Mouse (Mus musculus): ENCODE data around the gene Fgfr2.

Fgfr2 gene

GRCm38 (mm10) chr7:131037083-131037482 lies 2086.1 kb downstream of the Fgfr2 start:
- in situ Hi-C loops (cut with MseI, MboI): no loop called here

- in situ Hi-C loops (cut with MseI, MboI): no loop called here
These were observed 2086.8 kb downstream of the Fgfr2 start for GRCm38 (mm10) chr7:131036396-131036795.

GRCm38 (mm10) chr7:131031755-131032154 lies 2091.4 kb downstream of the Fgfr2 start, which contains the start of gene Dmbt1:
Dmbt1 (plus strand) TSS chr7:131032053.
- in situ Hi-C loops (cut with MseI, MboI): no loop called here

DNA sequence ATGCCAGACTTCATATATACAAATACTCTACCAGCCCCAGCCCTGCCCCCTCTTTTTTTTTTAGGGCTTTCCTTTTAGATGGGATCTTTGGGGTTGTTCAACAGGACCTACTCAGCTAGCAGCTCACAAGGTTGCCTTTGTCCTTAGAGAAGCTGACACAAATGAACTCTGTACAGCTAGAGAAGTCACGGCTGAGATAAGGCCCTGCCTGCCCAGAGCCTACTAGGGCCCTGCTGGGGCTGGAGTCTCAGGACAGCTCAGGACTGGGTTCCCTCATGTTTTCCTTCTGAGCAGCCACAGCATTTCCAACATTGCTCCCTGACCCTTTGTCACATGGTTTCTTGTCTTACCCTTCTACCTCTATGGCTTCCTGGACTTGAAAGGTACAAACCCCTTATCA lies 2095.6 kb downstream of the Fgfr2 start:
- in situ Hi-C loops (cut with MseI, MboI): no loop called here

DNA sequence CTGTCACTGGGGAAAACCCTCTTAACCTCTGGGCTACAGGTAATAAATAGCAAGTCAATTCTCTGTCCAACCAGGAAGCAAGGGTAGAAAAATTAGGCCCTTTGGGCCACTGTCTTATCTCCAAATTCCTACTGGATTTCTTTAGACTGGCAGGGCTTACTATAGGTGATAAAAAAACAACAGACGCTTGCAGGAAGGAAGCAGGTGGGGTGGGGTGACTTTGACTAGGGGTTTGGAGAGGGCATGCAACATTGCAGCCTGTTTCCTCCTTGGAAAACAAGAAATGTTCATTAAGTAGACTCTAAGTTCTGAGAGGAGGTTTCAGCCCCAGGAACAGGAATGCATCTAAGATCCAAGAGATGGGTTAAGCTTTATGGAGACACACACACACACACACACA lies 2098.3 kb downstream of the Fgfr2 start:
- in situ Hi-C loops (cut with MseI, MboI): no loop called here

GRCm38 (mm10) chr7:131019181-131019580 lies 2104.0 kb downstream of the Fgfr2 start:
- in situ Hi-C loops (cut with MseI, MboI): no loop called here

- in situ Hi-C loops (cut with MseI, MboI): no loop called here
These were observed 2111.2 kb downstream of the Fgfr2 start for GRCm38 (mm10) chr7:131011901-131012300.

GRCm38 (mm10) chr7:131009178-131009577 lies 2114.0 kb downstream of the Fgfr2 start:
- in situ Hi-C loops (cut with MseI, MboI): no loop called here

- in situ Hi-C loops (cut with MseI, MboI): no loop called here
These were observed 2115.9 kb downstream of the Fgfr2 start for GRCm38 (mm10) chr7:131007221-131007620.

DNA sequence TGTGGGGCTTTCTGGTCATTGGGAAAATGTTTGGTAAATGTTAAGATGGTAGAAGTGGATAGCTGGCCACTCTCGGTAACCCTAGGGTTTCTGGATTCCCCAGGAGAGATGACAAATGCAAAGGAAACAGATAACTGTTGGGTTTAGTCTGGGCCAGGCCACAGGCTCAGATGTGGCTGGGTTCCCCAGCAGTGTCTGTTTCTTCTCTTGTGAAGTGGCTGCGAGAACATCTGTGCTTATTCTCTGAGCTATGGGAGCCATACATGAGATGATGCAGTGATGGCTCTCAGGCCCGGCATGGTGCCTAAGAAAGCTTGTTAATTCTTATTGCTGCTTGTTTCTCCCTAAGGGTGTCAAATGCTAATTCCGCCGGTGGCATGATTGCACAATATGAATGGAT lies 2119.1 kb downstream of the Fgfr2 start:
- in situ Hi-C loops (cut with MseI, MboI): no loop called here

GRCm38 (mm10) chr7:131001976-131002726 lies 2121.0 kb downstream of the Fgfr2 start:
- in situ Hi-C loops (cut with MseI, MboI): no loop called here

DNA sequence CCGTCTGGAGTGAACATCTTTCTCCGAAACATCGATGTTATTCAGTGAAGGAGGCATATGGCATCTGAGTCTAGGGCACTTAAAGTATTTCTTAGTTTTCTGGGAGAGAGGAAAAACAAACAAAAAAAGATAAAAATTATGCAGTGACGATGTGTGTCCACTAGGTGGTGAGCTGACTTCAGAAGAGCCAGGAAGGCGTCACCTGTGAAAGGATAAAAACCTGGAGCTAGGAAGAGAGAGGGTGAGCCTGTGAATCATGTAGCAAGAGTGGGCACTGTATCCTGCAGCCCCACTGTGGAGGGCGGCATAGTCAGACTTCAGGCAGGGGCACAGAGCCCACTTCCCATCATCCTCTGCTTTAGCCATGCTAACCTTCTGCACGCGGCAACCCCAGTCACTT lies 2129.2 kb downstream of the Fgfr2 start:
- in situ Hi-C loops (cut with MseI, MboI): no loop called here

DNA sequence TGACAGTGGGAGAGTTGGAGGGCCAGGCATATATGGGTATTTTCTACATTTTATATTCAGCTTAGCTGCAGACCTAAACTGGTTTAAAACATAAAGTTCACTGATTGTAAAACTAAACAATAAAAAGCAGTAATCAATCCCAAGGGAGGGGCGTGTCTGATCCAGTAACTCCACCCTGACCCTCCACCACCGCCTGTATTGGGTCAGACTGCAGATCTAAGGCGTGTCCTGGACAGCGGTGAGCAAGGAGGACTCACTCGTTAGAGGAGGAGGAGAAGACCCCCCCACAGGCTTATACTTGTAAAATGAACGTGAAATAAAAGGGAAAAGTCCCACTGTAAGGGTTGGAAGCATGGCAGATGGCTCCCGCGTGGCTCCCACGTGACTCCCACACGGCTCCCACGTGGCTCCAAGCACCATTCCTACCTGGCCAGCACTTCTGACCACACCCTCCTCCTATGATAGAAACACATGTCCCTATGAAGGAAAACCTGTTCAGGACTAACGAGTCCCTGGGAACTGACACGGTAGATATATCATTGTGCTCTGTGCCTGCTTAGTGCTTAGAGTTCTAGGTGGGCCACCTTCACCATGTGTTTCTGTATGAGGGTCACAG lies 2131.9 kb downstream of the Fgfr2 start:
- in situ Hi-C loops (cut with MseI, MboI): no loop called here

GRCm38 (mm10) chr7:130989371-130989770 lies 2133.8 kb downstream of the Fgfr2 start:
- in situ Hi-C loops (cut with MseI, MboI): no loop called here

GRCm38 (mm10) chr7:130988146-130988545 lies 2135.0 kb downstream of the Fgfr2 start:
- in situ Hi-C loops (cut with MseI, MboI): no loop called here

GRCm38 (mm10) chr7:130985716-130986115 lies 2137.4 kb downstream of the Fgfr2 start:
- in situ Hi-C loops (cut with MseI, MboI): no loop called here

DNA sequence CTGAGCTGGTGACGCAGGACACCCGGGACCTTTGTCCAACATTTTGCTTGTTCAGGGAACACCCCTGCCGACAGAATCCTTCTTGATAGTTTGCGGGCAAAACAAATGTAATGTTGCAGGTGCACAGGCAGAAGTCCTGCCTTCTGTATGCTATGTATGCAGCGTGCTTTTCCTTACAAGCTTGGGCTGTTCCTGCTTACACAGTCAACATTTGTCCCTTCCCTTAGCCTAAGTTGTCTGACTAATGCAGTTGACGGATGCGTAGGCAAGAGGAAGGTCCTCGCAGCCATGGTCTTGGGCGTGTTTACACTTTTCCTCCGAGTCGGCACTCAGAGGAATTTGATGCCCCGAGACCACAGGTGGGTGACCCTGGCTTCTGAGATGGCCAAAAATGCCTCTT lies 2138.0 kb downstream of the Fgfr2 start:
- in situ Hi-C loops (cut with MseI, MboI): no loop called here

GRCm38 (mm10) chr7:130984294-130984693 lies 2138.9 kb downstream of the Fgfr2 start:
- in situ Hi-C loops (cut with MseI, MboI): no loop called here

GRCm38 (mm10) chr7:130982881-130983280 lies 2140.3 kb downstream of the Fgfr2 start:
- in situ Hi-C loops (cut with MseI, MboI): no loop called here

- in situ Hi-C loops (cut with MseI, MboI): no loop called here
These were observed 2140.8 kb downstream of the Fgfr2 start for GRCm38 (mm10) chr7:130982371-130982770.

DNA sequence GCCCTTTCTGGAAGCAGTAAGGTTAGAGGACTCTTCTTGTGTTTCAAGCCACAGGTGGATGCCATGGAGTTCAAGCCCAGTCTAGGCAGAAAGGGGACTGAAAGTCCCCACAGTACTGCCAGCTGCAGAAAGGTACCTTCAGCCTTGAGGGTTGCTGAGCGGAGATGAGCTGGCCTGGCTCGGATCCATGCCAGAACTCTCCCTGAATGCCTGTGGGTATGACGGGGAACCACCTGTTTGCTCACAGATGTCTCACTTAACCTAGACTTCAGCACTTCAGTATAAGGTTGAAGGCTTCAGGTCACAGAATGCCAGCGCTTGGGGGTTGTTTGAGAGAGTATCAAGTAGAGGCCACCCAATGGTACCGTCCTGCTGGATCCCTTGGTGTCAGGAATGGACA lies 2143.0 kb downstream of the Fgfr2 start:
- in situ Hi-C loops (cut with MseI, MboI): no loop called here

DNA sequence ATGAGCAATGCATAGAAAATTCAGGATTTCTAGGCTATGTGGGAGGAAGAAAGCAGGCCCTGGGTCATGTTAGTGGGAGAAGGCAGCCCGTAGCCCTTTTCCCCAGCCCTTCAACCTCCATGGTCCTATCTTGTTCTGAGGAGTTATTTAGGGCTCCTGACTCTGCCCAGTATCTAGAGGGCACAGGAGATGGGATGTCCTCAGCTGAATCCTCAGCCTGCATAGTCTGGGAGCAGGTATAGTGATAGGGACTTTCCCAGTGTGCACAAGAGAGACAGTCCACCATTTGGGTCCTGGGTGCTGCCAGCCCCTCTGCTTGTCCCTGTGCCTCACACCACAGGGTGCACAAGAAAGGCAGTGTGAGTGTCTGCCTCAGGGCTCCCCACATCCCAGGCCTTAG lies 2144.6 kb downstream of the Fgfr2 start:
- in situ Hi-C loops (cut with MseI, MboI): no loop called here

DNA sequence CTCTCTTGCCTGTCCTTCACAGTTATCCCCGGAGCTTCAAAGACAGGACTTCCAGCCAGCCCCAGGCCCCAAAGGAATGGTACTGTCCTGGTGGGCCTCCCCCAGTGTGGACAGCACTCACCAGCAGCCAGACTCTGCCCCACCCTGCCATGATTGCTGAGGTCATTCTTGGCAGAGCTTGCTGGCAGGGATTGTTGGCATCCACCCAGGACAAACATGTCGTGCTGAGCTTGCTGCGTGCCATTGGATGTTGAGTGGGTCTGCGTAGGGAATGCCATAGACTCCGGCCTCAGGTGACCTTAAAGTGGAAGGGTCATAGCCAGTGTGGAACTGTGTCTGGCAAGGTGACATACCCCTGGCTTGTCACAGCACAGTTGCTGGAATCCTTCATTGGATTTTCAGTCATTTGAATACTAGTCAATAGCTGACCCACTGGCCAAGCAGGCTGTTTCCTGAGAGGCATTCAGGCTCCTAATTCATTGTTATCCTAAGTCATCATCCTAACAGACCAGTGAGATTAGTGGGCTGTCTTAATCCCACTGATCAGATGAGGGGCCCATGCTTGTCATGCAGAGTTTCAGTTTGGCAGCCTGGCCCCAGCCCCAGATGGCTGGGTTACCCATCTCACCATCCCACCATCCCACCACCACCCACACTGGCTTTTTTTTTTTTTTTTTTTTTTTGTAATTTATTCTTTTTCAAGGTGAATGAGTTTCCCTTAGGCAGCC lies 2145.2 kb downstream of the Fgfr2 start:
- in situ Hi-C loops (cut with MseI, MboI): no loop called here

All from mouse trophoblast stem cell (cell line).